Mouse (Mus musculus): ENCODE results near the gene Serpina1a. TPM values are rescaled to one million over a fixed set of nuclear protein-coding genes. Genes with fewer than 3 reads are reported as not detected.
"Not testable (repeated sequence)": the region's sequence is repeated elsewhere in the genome, so short reads cannot be mapped to it uniquely, and the experiment has no call there.

The Serpina1a gene
- polyA plus RNA-seq, 1 experiment from 2014 or later, result not detected

GRCm38 (mm10) chr12:103853032-103853431 is 10.3 kb downstream of the Serpina1a start:
- not testable (repeated sequence) for ATAC-seq (ENCODE audit: low FRiP score)

GRCm38 (mm10) chr12:103830273-103830672 is 33.1 kb downstream of the Serpina1a start, which contains the start of gene Serpina1b:
Gene Serpina1b, minus strand, starts transcription at chr12:103830373.
- not testable (repeated sequence) for DNase-seq (ENCODE audit: low spot score); H3K9me3 ChIP-seq (ENCODE audit: control insufficient read depth, low read length); H3K36me3 ChIP-seq (replicated peaks; ENCODE audit: control insufficient read depth, insufficient read depth); H3K27ac ChIP-seq; H3K4me2 ChIP-seq (replicated peaks); H3K4me3 ChIP-seq (replicated peaks; ENCODE audit: low read length); ATAC-seq (ENCODE audit: low FRiP score); H3K27me3 ChIP-seq (ENCODE audit: control insufficient read depth, insufficient read depth, low read length); H3K9ac ChIP-seq; H3K4me1 ChIP-seq (replicated peaks; ENCODE audit: control insufficient read depth, insufficient read depth, low read length)
- 80% methylated on average over 4 of the region's 4 CpGs for WGBS

More at GRCm38 (mm10) chr12:103853032-103853431, 10.3 kb downstream of the Serpina1a start:
- not testable (repeated sequence) for H3K4me2 ChIP-seq (replicated peaks); H3K27me3 ChIP-seq (ENCODE audit: control insufficient read depth, insufficient read depth, low read length); H3K9ac ChIP-seq; H3K27ac ChIP-seq; H3K9me3 ChIP-seq (ENCODE audit: control insufficient read depth, low read length); H3K4me1 ChIP-seq (replicated peaks; ENCODE audit: control insufficient read depth, insufficient read depth, low read length); H3K4me3 ChIP-seq (replicated peaks; ENCODE audit: low read length); H3K36me3 ChIP-seq (replicated peaks; ENCODE audit: control insufficient read depth, insufficient read depth); DNase-seq (ENCODE audit: low spot score)
- WGBS, result 86% methylated on average over 2 of the region's 2 CpGs

- H3K4me1 ChIP-seq (replicated peaks; ENCODE audit: control insufficient read depth, insufficient read depth, low read length); H3K4me2 ChIP-seq (replicated peaks); DNase-seq (ENCODE audit: low spot score); H3K4me3 ChIP-seq (replicated peaks; ENCODE audit: low read length); H3K9ac ChIP-seq; H3K36me3 ChIP-seq (replicated peaks; ENCODE audit: control insufficient read depth, insufficient read depth); ATAC-seq (ENCODE audit: low FRiP score); H3K27ac ChIP-seq; H3K27me3 ChIP-seq (ENCODE audit: control insufficient read depth, insufficient read depth, low read length); H3K9me3 ChIP-seq (ENCODE audit: control insufficient read depth, low read length): not testable (repeated sequence)
- 87% methylated on average over 6 of the region's 6 CpGs for WGBS
These were observed 35.5 kb downstream of the Serpina1a start for GRCm38 (mm10) chr12:103827661-103828372.

- H3K27ac ChIP-seq; H3K27me3 ChIP-seq (ENCODE audit: control insufficient read depth, insufficient read depth, low read length); H3K9me3 ChIP-seq (ENCODE audit: control insufficient read depth, low read length); DNase-seq (ENCODE audit: low spot score); H3K4me1 ChIP-seq (replicated peaks; ENCODE audit: control insufficient read depth, insufficient read depth, low read length); H3K4me3 ChIP-seq (replicated peaks; ENCODE audit: low read length); H3K9ac ChIP-seq; H3K4me2 ChIP-seq (replicated peaks); ATAC-seq (ENCODE audit: low FRiP score); H3K36me3 ChIP-seq (replicated peaks; ENCODE audit: control insufficient read depth, insufficient read depth): not testable (repeated sequence)
- WGBS, result 76% methylated on average over 4 of the region's 5 CpGs
These were observed 39.5 kb downstream of the Serpina1a start for GRCm38 (mm10) chr12:103823826-103824225.

Other genes with a start within 250 kb of the Serpina1a start
- gene Serpina10, start 232.1 kb downstream of the Serpina1a start, polyA plus RNA-seq (2014; fragmentation: Nextera tagmentation; extraction: Ambion mirVana), result 0.11 TPM in 1 of 2 replicates, not detected in the other
- gene Serpina6, start 206.3 kb downstream of the Serpina1a start, polyA plus RNA-seq (2014; fragmentation: Nextera tagmentation; extraction: Ambion mirVana), result not detected in 2 replicates
- gene Serpina16, start 187.4 kb downstream of the Serpina1a start, polyA plus RNA-seq (2014; fragmentation: Nextera tagmentation; extraction: Ambion mirVana), result not detected in 2 replicates
- gene Serpina1f, start 168.0 kb downstream of the Serpina1a start, polyA plus RNA-seq (2014; fragmentation: Nextera tagmentation; extraction: Ambion mirVana), result not detected in 2 replicates
- gene Serpina1d, start 90.0 kb downstream of the Serpina1a start, polyA plus RNA-seq (2014; fragmentation: Nextera tagmentation; extraction: Ambion mirVana), result not detected in 2 replicates
- not detected in 2 replicates for gene Serpina1b, start 33.2 kb downstream of the Serpina1a start, polyA plus RNA-seq (2014; fragmentation: Nextera tagmentation; extraction: Ambion mirVana)
- not detected in 2 replicates for gene Serpina1c, start 41.3 kb upstream of the Serpina1a start, polyA plus RNA-seq (2014; fragmentation: Nextera tagmentation; extraction: Ambion mirVana)
- not detected in 2 replicates for gene Serpina1e, start 95.4 kb upstream of the Serpina1a start, polyA plus RNA-seq (2014; fragmentation: Nextera tagmentation; extraction: Ambion mirVana)
- gene Serpina11, start 126.4 kb upstream of the Serpina1a start, polyA plus RNA-seq (2014; fragmentation: Nextera tagmentation; extraction: Ambion mirVana), result not detected in 2 replicates
- 0.22 TPM in 1 of 2 replicates, not detected in the other for gene Serpina9, start 150.2 kb upstream of the Serpina1a start, polyA plus RNA-seq (2014; fragmentation: Nextera tagmentation; extraction: Ambion mirVana)
- gene Serpina12, start 180.9 kb upstream of the Serpina1a start, polyA plus RNA-seq (2014; fragmentation: Nextera tagmentation; extraction: Ambion mirVana), result not detected in 2 replicates
- gene Serpina5, start 237.6 kb upstream of the Serpina1a start, polyA plus RNA-seq (2014; fragmentation: Nextera tagmentation; extraction: Ambion mirVana), result not detected in 2 replicates
- not detected in 2 replicates for gene Serpina3a, start 249.2 kb upstream of the Serpina1a start, polyA plus RNA-seq (2014; fragmentation: Nextera tagmentation; extraction: Ambion mirVana)

Data from hindbrain, embryonic 14.5 days (tissue).